Mouse (Mus musculus): Measurements from ENCODE around the gene Elovl5. TPM values are rescaled to one million over a fixed set of nuclear protein-coding genes. Genes with fewer than 3 reads are reported as not detected.

Gene Elovl5
- total and polyA plus RNA-seq, 3 experiments, result 11.7 to 99.9 (median 80.4) TPM

DNA sequence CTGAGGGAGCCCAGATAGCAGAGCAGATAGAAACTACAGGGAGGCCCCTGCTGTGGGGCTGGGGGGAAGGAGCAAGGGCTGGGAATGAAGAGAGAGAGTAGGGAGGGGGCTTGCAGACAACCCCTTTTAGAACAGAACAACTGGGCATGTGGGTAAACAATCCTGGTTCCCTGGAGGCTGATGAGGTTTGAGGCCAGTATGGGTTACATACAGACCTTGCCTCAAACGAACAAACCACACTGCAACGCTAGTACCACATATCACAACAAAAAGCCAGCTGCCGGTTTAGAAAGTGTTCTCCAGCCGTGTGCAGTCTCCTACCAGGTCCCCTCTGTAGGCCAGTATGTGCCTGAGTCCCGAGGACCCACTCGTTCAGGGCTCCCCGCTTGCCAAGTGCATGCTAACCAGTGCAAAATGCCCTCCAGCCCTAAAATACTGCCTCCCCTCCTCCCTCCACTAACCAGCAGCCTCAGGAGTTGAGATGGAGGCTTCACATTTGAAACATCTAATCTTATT lies 32.6 kb downstream of the Elovl5 start:
- Histone ChIP-seq H3K4me3 (ENCODE audit: low read depth, low read length) (no peak overlapping the region), H3K27me3 (ENCODE audit: insufficient read depth, low read length) (no peaks in the 10 kb centered on the region), H3K36me3 (replicated peaks) (peaks cover 54% of the 10 kb centered on the region), H3K4me1 (ENCODE audit: insufficient read depth, low read depth, low read length) (peaks cover 85% of the 10 kb centered on the region), H3K9me3 (replicated peaks) (no peaks in the 10 kb centered on the region)
- no peak for ATAC-seq (ENCODE audit: extremely low read depth, insufficient number of reproducible peaks, low FRiP score, poor library complexity, severe bottlenecking)
- DNase-seq (ENCODE audit: low spot score), result no peak
- TF ChIP-seq GATA1 (IDR thresholded peaks at IDR 0.05; ENCODE audit: borderline replicate concordance, low read length) (no peak), GATA2 (IDR thresholded peaks at IDR 0.05; ENCODE audit: borderline replicate concordance, low read depth, low read length) (no peak), POLR2AphosphoS5 (IDR thresholded peaks at IDR 0.05; ENCODE audit: insufficient replicate concordance, low read depth, low read length) (no peak)

DNA sequence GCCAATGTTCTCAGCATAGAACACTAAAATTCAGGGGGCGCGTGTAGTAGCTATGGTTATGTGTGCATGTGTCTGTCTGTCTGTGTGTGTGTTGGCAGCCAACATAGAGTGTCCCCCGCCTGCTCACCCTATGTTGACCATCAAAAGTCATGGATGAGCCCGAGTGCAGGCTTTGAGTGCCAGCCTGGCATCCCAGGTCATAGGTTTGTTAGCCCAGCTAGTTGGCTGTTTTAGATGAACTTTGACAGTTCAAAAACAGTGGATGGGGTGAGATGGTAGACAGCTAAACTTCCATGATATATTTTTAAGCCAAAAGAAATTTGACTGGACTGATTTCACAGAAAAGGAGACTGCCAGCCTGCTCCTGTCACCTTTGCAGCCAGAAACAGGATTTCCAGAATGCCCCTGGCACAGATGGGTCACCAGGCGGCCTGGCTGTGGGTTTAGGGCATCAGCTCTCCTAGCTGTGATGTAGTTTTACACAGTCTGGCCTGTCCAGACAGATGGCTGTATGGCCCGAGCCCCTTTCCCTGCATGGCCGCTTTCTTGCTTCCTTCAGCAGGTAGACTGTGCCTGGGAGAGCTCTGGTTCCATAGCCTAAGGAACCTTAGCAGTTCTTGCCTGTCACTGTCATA lies 33.8 kb downstream of the Elovl5 start:
- Histone ChIP-seq H3K27me3 (ENCODE audit: insufficient read depth, low read length) (no peaks in the 10 kb centered on the region), H3K4me1 (ENCODE audit: insufficient read depth, low read depth, low read length) (peaks cover 88% of the 10 kb centered on the region), H3K4me3 (ENCODE audit: low read depth, low read length) (no peak overlapping the region; the same call in 1 of the 2 replicates), H3K36me3 (replicated peaks) (peaks cover 52% of the 10 kb centered on the region), H3K9me3 (replicated peaks) (no peaks in the 10 kb centered on the region)
- TF ChIP-seq CTCF (IDR thresholded peaks at IDR 0.05; ENCODE audit: low read depth, low read length) (no peak), GATA2 (IDR thresholded peaks at IDR 0.05; ENCODE audit: borderline replicate concordance, low read depth, low read length) (no peak), GATA1 (IDR thresholded peaks at IDR 0.05; ENCODE audit: borderline replicate concordance, low read length) (no peak), POLR2AphosphoS5 (IDR thresholded peaks at IDR 0.05; ENCODE audit: insufficient replicate concordance, low read depth, low read length) (no peak), TAL1 (conservative IDR thresholded peaks at IDR 0.05; ENCODE audit: low read depth, low read length) (no peak)
- DNase-seq (ENCODE audit: low spot score) (no peak), ATAC-seq (ENCODE audit: extremely low read depth, insufficient number of reproducible peaks, low FRiP score, poor library complexity, severe bottlenecking) (no peak)

DNA sequence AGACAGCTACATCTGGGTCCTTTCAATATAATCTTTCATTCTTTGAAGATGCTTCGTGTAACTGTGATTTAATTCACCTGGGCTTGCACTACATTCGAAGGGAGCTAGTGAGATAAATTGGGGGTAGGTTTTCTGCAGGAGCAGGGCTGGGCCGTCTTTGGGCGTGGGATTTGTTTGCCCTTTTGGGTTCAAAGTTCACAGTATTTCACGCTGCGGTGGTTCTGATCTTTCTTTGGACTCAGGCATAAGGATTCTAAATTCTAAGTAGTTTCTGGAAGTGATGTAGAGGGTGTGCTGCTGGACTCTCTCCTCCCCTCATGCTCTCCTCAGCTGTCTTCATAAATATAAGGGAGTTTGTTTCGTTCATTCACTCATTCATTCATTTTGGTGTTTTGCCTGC lies 34.8 kb downstream of the Elovl5 start:
- no peak overlapping the region for H3K4me3 ChIP-seq (ENCODE audit: low read depth, low read length)
- peaks cover 46% of the 10 kb centered on the region for H3K36me3 ChIP-seq (replicated peaks)
- TF ChIP-seq GATA1 (IDR thresholded peaks at IDR 0.05; ENCODE audit: borderline replicate concordance, low read length), result no peak
- no peak for DNase-seq (ENCODE audit: low spot score)
- H3K4me1 ChIP-seq (ENCODE audit: insufficient read depth, low read depth, low read length), result peaks cover 89% of the 10 kb centered on the region
- H3K27me3 ChIP-seq (ENCODE audit: insufficient read depth, low read length), result no peaks in the 10 kb centered on the region
- H3K9me3 ChIP-seq (replicated peaks), result no peaks in the 10 kb centered on the region
- ATAC-seq (ENCODE audit: extremely low read depth, insufficient number of reproducible peaks, low FRiP score, poor library complexity, severe bottlenecking), result no peak

DNA sequence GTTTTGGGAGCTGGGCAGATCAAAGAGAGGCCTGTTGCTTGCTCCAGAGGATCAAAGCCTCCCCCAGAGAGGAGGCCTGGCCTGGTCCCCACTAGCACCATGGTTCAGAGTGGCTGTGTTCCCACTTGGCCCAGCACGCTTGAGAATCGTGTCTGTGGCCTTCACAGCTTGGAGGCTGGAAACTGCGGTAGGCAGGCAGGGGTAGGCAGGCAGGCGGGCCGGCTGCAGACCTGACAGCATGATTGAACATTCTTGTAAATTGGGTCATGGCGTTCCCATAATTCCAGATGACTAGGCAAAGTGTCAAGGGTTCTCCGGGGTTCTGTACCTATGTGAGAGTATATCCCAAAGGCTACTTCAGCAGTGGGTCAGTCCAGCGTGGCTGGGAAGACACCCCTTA lies 35.9 kb downstream of the Elovl5 start:
- ATAC-seq (ENCODE audit: extremely low read depth, insufficient number of reproducible peaks, low FRiP score, poor library complexity, severe bottlenecking), result no peak
- no peak for TF ChIP-seq GATA2 (IDR thresholded peaks at IDR 0.05; ENCODE audit: borderline replicate concordance, low read depth, low read length)
- TF ChIP-seq GATA1 (IDR thresholded peaks at IDR 0.05; ENCODE audit: borderline replicate concordance, low read length), result no peak
- TF ChIP-seq CTCF (IDR thresholded peaks at IDR 0.05; ENCODE audit: low read depth, low read length), result no peak
- TF ChIP-seq POLR2AphosphoS5 (IDR thresholded peaks at IDR 0.05; ENCODE audit: insufficient replicate concordance, low read depth, low read length), result no peak
- no peak for TF ChIP-seq TAL1 (conservative IDR thresholded peaks at IDR 0.05; ENCODE audit: low read depth, low read length)

DNA sequence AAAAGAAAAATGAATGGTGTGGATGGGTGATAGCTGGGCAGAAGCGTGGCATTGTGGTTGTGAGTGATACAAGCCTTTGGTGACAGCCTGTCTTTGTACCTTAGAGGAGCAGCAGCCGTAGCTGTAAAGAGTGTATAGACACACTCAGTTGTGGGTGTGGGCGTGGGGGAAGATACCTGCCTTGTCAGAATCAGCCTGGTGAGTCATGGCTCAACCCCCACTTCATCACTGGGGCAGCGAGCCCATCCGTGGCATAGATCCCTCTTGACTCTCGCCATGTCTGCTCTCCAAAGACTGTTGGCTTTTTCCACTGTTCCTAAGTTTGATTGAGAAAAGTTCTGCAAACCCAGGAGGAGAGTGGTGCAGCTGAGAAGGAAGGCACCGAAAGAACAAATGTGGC lies 37.3 kb downstream of the Elovl5 start:
- peaks cover 50% of the 10 kb centered on the region for H3K36me3 ChIP-seq (replicated peaks)
- peaks cover 91% of the 10 kb centered on the region for H3K4me1 ChIP-seq (ENCODE audit: insufficient read depth, low read depth, low read length)
- ATAC-seq (ENCODE audit: extremely low read depth, insufficient number of reproducible peaks, low FRiP score, poor library complexity, severe bottlenecking) (peak; percentile 18; the same call in 1 of the 2 replicates), DNase-seq (ENCODE audit: low spot score) (no peak)
- TF ChIP-seq TAL1 (conservative IDR thresholded peaks at IDR 0.05; ENCODE audit: low read depth, low read length) (no peak), GATA1 (IDR thresholded peaks at IDR 0.05; ENCODE audit: borderline replicate concordance, low read length) (no peak), POLR2AphosphoS5 (IDR thresholded peaks at IDR 0.05; ENCODE audit: insufficient replicate concordance, low read depth, low read length) (no peak), GATA2 (IDR thresholded peaks at IDR 0.05; ENCODE audit: borderline replicate concordance, low read depth, low read length) (no peak), CTCF (IDR thresholded peaks at IDR 0.05; ENCODE audit: low read depth, low read length) (no peak)
- H3K4me3 ChIP-seq (ENCODE audit: low read depth, low read length), result peak overlapping the region; percentile 54; the same call in 1 of the 2 replicates
- H3K27me3 ChIP-seq (ENCODE audit: insufficient read depth, low read length), result no peaks in the 10 kb centered on the region
- no peaks in the 10 kb centered on the region for H3K9me3 ChIP-seq (replicated peaks)

More for the DNA sequence above, 35.9 kb downstream of the Elovl5 start:
- DNase-seq (ENCODE audit: low spot score), result no peak
- Histone ChIP-seq H3K4me3 (ENCODE audit: low read depth, low read length) (peak overlapping the region; percentile 44; the same call in 1 of the 2 replicates), H3K4me1 (ENCODE audit: insufficient read depth, low read depth, low read length) (peaks cover 89% of the 10 kb centered on the region), H3K27me3 (ENCODE audit: insufficient read depth, low read length) (no peaks in the 10 kb centered on the region), H3K36me3 (replicated peaks) (peaks cover 43% of the 10 kb centered on the region), H3K9me3 (replicated peaks) (no peaks in the 10 kb centered on the region)

DNA sequence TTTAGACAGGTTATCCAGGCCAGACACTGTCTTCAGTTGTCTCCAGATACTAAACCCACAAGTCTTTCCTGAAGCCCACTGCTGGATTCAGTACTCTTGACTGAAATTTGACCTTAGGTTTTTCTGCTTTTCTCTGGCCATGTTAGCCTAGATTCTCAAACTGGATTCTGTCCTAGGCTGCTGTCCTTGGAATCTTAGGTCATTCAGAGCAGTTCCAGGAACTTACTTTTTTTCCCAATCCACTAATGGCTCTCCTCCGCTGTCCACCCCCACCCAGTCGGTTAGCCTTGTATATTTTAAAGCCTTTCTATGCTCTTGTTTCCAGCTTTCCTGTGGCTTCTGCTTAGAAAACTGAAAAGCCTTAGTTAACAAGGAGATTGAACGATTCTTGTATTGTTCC lies 37.8 kb downstream of the Elovl5 start:
- TF ChIP-seq GATA2 (IDR thresholded peaks at IDR 0.05; ENCODE audit: borderline replicate concordance, low read depth, low read length) (no peak), GATA1 (IDR thresholded peaks at IDR 0.05; ENCODE audit: borderline replicate concordance, low read length) (no peak), POLR2AphosphoS5 (IDR thresholded peaks at IDR 0.05; ENCODE audit: insufficient replicate concordance, low read depth, low read length) (no peak), CTCF (IDR thresholded peaks at IDR 0.05; ENCODE audit: low read depth, low read length) (no peak), TAL1 (conservative IDR thresholded peaks at IDR 0.05; ENCODE audit: low read depth, low read length) (no peak)
- H3K4me1 ChIP-seq (ENCODE audit: insufficient read depth, low read depth, low read length), result peaks cover 91% of the 10 kb centered on the region
- no peaks in the 10 kb centered on the region for H3K9me3 ChIP-seq (replicated peaks)
- ATAC-seq (ENCODE audit: extremely low read depth, insufficient number of reproducible peaks, low FRiP score, poor library complexity, severe bottlenecking) (no peak), DNase-seq (ENCODE audit: low spot score) (no peak)
- peak overlapping the region; percentile 54; the same call in 1 of the 2 replicates for H3K4me3 ChIP-seq (ENCODE audit: low read depth, low read length)
- peaks cover 50% of the 10 kb centered on the region for H3K36me3 ChIP-seq (replicated peaks)
- no peaks in the 10 kb centered on the region for H3K27me3 ChIP-seq (ENCODE audit: insufficient read depth, low read length)
